Mouse (Mus musculus) forebrain, embryonic 13.5 days (tissue): Measurements from ENCODE around the gene Enpp1. TPM values are rescaled to one million over a fixed set of nuclear protein-coding genes. Genes with fewer than 3 reads are reported as not detected.
"Not testable (repeated sequence)": the region's sequence is repeated elsewhere in the genome, so short reads cannot be mapped to it uniquely, and the experiment has no call there.

Experiments
- ATAC-seq: fragments of 200-750 bp; cut with Nextera tagmentation; 2 replicates; pipeline ENCODE4 v1.8.0; 2017
- H3K27ac ChIP-seq: fragments of 300-500 bp; sonication (generic); 2 replicates; pipeline ENCODE4 v1.5.1; 2015; ENCODE audit warnings: inconsistent platforms, mild to moderate bottlenecking, moderate library complexity
- H3K27me3 ChIP-seq: fragments of 300-500 bp; sonication (generic); 2 replicates; pipeline ENCODE4 v1.6.1; 2015; ENCODE audit warnings: mild to moderate bottlenecking, inconsistent platforms
- H3K36me3 ChIP-seq: fragments of 300-500 bp; sonication (generic); 2 replicates; pipeline ENCODE4 v1.6.1; 2015; ENCODE audit warnings: mild to moderate bottlenecking, inconsistent platforms; ENCODE audit not compliant: poor library complexity, severe bottlenecking
- H3K4me1 ChIP-seq: fragments of 300-500 bp; sonication (generic); 2 replicates; pipeline ENCODE4 v1.6.1; 2015; ENCODE audit warnings: inconsistent platforms
- H3K4me2 ChIP-seq: fragments of 300-500 bp; sonication (generic); 2 replicates; pipeline ENCODE4 v1.6.1; 2015; ENCODE audit warnings: inconsistent platforms, mild to moderate bottlenecking, moderate library complexity
- H3K4me3 ChIP-seq: fragments of 300-500 bp; sonication (generic); 2 replicates; pipeline ENCODE4 v1.5.1; 2015; ENCODE audit warnings: mild to moderate bottlenecking, inconsistent platforms
- H3K9ac ChIP-seq: fragments of 300-500 bp; sonication (generic); 2 replicates; pipeline ENCODE4 v1.6.1; 2015; ENCODE audit warnings: mild to moderate bottlenecking, inconsistent platforms
- H3K9me3 ChIP-seq: fragments of 300-500 bp; sonication (generic); replicated peaks from 2 replicates; pipeline ENCODE4 v1.6.1; 2016; ENCODE audit warnings: inconsistent platforms
- WGBS: fragments of 180-500 bp; shearing (Covaris S2); methylation state at CpG from one replicate; pipeline ENCODE4 v1.1.7; 2015; 5-methylcytosine and 5-hydroxymethylcytosine counted together
- polyA plus RNA-seq: library from polyadenylated mRNA; unstranded; fragments of >200 nt; fragmentation: Nextera tagmentation; extraction: Ambion mirVana; gene quantifications from 2 replicates; pipeline ENCODE4 v1.2.1, GENCODE M21; 2015

Enpp1 gene
- polyA plus RNA-seq, 1 experiment from 2014 or later, result 0.76 TPM

GRCm38 (mm10) chr10:24629086-24629720 lies 82.8 kb downstream of the Enpp1 start:
- no peak for ATAC-seq
- Histone ChIP-seq H3K4me1 (peaks cover 4% of the 10 kb centered on the region; the same call in 1 of the 2 replicates), H3K4me2 (no peak overlapping the region), H3K27me3 (no peaks in the 10 kb centered on the region), H3K9ac (no peak overlapping the region), H3K27ac (no peak overlapping the region), H3K9me3 (no peaks in the 10 kb centered on the region), H3K4me3 (no peak overlapping the region), H3K36me3 (no peaks in the 10 kb centered on the region)
- WGBS, result 86% methylated on average over 9 of the region's 9 CpGs

- no peaks in the 10 kb centered on the region for H3K9me3 ChIP-seq
- no peak for ATAC-seq
- 87% methylated on average over 9 of the region's 9 CpGs for WGBS
- no peak overlapping the region for H3K9ac ChIP-seq
- peaks cover 4% of the 10 kb centered on the region; the same call in 1 of the 2 replicates for H3K4me1 ChIP-seq
- no peak overlapping the region for H3K27ac ChIP-seq
- no peak overlapping the region for H3K4me2 ChIP-seq
- H3K4me3 ChIP-seq, result no peak overlapping the region
- H3K27me3 ChIP-seq, result no peaks in the 10 kb centered on the region
- no peaks in the 10 kb centered on the region for H3K36me3 ChIP-seq
Observed at GRCm38 (mm10) chr10:24628466-24628865, 83.5 kb downstream of the Enpp1 start.

- Histone ChIP-seq H3K27ac (no peak overlapping the region), H3K9me3 (no peaks in the 10 kb centered on the region), H3K27me3 (no peaks in the 10 kb centered on the region), H3K4me1 (peaks cover 4% of the 10 kb centered on the region; the same call in 1 of the 2 replicates), H3K9ac (no peak overlapping the region), H3K4me3 (no peak overlapping the region), H3K36me3 (no peaks in the 10 kb centered on the region), H3K4me2 (no peak overlapping the region)
- no peak for ATAC-seq
- 63% methylated on average over 12 of the region's 12 CpGs for WGBS
Observed at GRCm38 (mm10) chr10:24627262-24627661, 84.7 kb downstream of the Enpp1 start.

DNA sequence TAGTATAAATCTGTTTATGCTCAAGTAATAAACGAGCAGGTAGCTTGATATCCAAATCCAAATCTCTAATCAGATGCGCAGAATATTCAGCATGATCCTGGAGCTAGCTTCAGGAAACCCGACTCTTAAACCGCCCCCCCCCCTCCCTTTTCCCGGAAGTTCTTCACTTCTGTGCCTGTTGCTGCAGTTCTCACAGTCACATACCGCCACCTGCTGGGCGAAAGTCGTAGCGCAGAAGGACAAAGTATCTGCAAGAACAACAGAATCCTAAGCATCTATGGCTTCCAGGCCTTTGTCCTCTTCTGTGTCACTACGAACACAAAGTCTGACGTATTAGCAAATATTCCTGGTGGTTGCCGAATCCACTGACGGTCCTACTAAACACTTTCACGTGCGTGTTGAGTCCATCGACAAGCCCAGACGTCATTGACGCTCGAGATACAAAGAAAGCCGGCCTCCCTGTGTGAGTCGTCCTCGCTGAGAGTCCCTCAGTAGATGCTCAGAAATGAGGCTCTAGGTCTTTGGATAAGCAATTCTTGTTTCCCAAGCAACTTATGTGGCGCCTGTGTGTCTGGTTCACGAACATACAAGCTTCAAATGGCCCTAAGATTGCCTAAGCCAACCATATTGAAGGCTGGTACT lies 86.8 kb downstream of the Enpp1 start:
- H3K27ac ChIP-seq, result no peak overlapping the region
- 31% methylated on average over 24 of the region's 24 CpGs for WGBS
- peak; percentile 50 for ATAC-seq
- H3K4me1 ChIP-seq, result no peaks in the 10 kb centered on the region
- no peak overlapping the region for H3K4me2 ChIP-seq
- H3K9ac ChIP-seq, result no peak overlapping the region
- H3K27me3 ChIP-seq, result no peaks in the 10 kb centered on the region
- no peaks in the 10 kb centered on the region for H3K9me3 ChIP-seq
- H3K36me3 ChIP-seq, result no peaks in the 10 kb centered on the region
- no peak overlapping the region for H3K4me3 ChIP-seq

GRCm38 (mm10) chr10:24622586-24622985 lies 89.4 kb downstream of the Enpp1 start:
- WGBS, result 28% methylated on average over 7 of the region's 7 CpGs
- Histone ChIP-seq H3K4me2 (no peak overlapping the region), H3K4me1 (no peaks in the 10 kb centered on the region), H3K27me3 (no peaks in the 10 kb centered on the region), H3K9ac (no peak overlapping the region), H3K27ac (no peak overlapping the region), H3K4me3 (no peak overlapping the region), H3K9me3 (no peaks in the 10 kb centered on the region), H3K36me3 (no peaks in the 10 kb centered on the region)
- no peak for ATAC-seq

- Histone ChIP-seq H3K36me3 (no peaks in the 10 kb centered on the region), H3K4me3 (no peak overlapping the region), H3K9me3 (no peaks in the 10 kb centered on the region), H3K27me3 (no peaks in the 10 kb centered on the region), H3K4me2 (no peak overlapping the region), H3K9ac (no peak overlapping the region), H3K27ac (no peak overlapping the region), H3K4me1 (no peaks in the 10 kb centered on the region)
- 43% methylated on average over 9 of the region's 9 CpGs for WGBS
- ATAC-seq, result no peak
Observed at GRCm38 (mm10) chr10:24621572-24621971, 90.4 kb downstream of the Enpp1 start.

DNA sequence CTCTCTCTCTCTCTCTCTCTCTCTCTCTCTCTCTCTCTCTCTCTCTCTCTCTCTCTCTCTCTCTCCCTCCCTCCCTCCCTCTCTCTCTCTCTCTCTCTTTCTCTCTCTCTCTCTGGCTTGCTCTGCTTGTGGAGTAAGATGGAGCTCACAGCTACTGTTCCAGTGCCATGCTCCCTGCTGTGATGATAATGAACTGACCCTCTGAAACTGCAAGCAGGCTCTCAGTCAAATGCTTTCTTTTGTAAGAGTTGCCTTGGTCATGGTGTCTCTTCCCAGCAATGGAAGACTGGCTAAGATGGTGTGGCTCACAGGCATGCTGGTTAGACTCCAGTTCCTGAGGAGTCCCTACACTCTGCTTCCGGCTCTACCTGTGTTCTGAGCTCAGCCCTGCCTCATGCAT lies 95.4 kb downstream of the Enpp1 start:
- not testable (repeated sequence) for H3K36me3 ChIP-seq, H3K4me3 ChIP-seq, H3K4me1 ChIP-seq, H3K27ac ChIP-seq, H3K9me3 ChIP-seq, ATAC-seq, H3K27me3 ChIP-seq, H3K9ac ChIP-seq, H3K4me2 ChIP-seq
- 90% methylated on average over 1 of the region's 1 CpGs for WGBS

DNA sequence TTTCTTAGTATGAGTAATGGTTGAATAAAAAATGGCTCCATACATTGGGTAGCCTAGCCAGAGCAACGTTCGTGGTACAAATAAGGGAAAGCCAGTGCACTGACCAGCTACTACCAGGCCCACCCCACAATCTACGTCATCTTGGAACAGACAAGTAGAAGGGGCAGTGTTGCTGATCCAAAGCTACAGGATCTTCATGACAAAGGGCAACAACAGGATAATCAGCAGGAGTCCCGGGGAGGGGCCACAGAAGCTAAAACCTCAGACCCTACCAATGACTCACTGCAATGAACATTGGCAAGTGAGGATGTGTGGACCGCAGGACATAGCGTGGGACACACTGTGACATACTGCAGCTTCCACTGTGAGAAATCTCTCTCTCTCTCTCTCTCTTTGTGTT lies 96.2 kb downstream of the Enpp1 start:
- ATAC-seq, result no peak
- no peak overlapping the region for H3K4me3 ChIP-seq
- H3K4me1 ChIP-seq, result no peaks in the 10 kb centered on the region
- H3K36me3 ChIP-seq, result no peaks in the 10 kb centered on the region
- no peaks in the 10 kb centered on the region for H3K27me3 ChIP-seq
- no peak overlapping the region for H3K9ac ChIP-seq
- H3K9me3 ChIP-seq, result no peaks in the 10 kb centered on the region
- no peak overlapping the region for H3K4me2 ChIP-seq
- WGBS, result 81% methylated on average over 6 of the region's 6 CpGs
- H3K27ac ChIP-seq, result no peak overlapping the region

DNA sequence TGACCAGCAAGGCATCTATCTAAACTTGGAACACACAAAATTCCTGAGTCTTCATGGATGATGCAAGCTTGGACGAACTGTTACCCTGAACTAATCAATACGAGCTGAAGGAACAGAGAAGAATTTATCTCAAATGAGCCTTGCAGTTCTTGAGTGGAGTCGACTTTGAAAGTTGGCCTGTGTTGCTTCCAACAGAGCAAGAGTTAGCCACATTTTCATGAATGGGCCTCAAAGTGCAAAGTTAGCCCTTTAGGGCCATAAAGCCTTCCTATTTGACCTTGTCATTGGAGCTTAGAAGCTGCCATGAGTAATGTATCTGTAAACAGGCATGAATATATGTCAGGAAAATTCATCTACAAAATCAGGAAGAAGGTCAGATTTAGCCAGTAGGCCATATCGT lies 97.2 kb downstream of the Enpp1 start:
- ATAC-seq, result no peak
- WGBS, result 94% methylated on average over 4 of the region's 4 CpGs
- H3K9ac ChIP-seq, result no peak overlapping the region
- no peaks in the 10 kb centered on the region for H3K27me3 ChIP-seq
- no peaks in the 10 kb centered on the region for H3K4me1 ChIP-seq
- H3K27ac ChIP-seq, result no peak overlapping the region
- no peaks in the 10 kb centered on the region for H3K36me3 ChIP-seq
- H3K4me3 ChIP-seq, result no peak overlapping the region
- no peaks in the 10 kb centered on the region for H3K9me3 ChIP-seq
- no peak overlapping the region for H3K4me2 ChIP-seq

GRCm38 (mm10) chr10:24609766-24610165 lies 102.2 kb downstream of the Enpp1 start:
- Histone ChIP-seq H3K36me3 (no peaks in the 10 kb centered on the region), H3K9me3 (no peaks in the 10 kb centered on the region)
- ATAC-seq, result no peak

DNA sequence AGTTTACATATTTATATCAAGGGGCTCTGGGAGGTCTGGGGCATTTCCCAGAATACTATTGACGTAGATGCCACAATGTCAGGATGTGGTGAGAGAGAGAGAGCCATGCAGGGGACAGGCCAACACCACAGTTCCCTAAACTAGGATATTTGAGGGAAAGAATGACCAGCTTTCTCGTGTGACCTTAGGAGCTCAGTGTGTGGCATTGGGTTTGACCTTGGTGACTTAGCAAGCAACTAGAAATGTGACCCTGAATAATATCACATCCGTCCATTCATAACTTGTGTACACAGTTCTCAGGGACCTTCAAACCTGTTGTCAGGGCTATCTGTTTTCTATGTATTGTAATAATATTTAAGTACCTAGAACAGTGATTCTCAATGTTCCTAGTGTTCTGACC lies 102.8 kb downstream of the Enpp1 start:
- no peak for ATAC-seq
- H3K9ac ChIP-seq, result no peak overlapping the region
- H3K27ac ChIP-seq, result no peak overlapping the region
- H3K9me3 ChIP-seq, result no peaks in the 10 kb centered on the region
- H3K4me3 ChIP-seq, result no peak overlapping the region
- H3K36me3 ChIP-seq, result no peaks in the 10 kb centered on the region
- 96% methylated on average over 3 of the region's 3 CpGs for WGBS
- H3K4me1 ChIP-seq, result no peaks in the 10 kb centered on the region
- H3K27me3 ChIP-seq, result no peaks in the 10 kb centered on the region
- no peak overlapping the region for H3K4me2 ChIP-seq

More at GRCm38 (mm10) chr10:24609766-24610165, 102.2 kb downstream of the Enpp1 start:
- WGBS, result 93% methylated on average over 9 of the region's 9 CpGs
- Histone ChIP-seq H3K9ac (no peak overlapping the region), H3K4me1 (no peaks in the 10 kb centered on the region), H3K4me2 (no peak overlapping the region), H3K4me3 (no peak overlapping the region), H3K27ac (no peak overlapping the region), H3K27me3 (no peaks in the 10 kb centered on the region)

GRCm38 (mm10) chr10:24603727-24604126 lies 108.2 kb downstream of the Enpp1 start:
- Histone ChIP-seq H3K27ac (no peak overlapping the region), H3K4me2 (no peak overlapping the region), H3K4me3 (no peak overlapping the region), H3K9ac (no peak overlapping the region), H3K27me3 (no peaks in the 10 kb centered on the region), H3K36me3 (no peaks in the 10 kb centered on the region), H3K4me1 (no peaks in the 10 kb centered on the region), H3K9me3 (no peaks in the 10 kb centered on the region)
- no peak for ATAC-seq

GRCm38 (mm10) chr10:24603035-24603434 lies 108.9 kb downstream of the Enpp1 start:
- no peaks in the 10 kb centered on the region for H3K27me3 ChIP-seq
- WGBS, result 86% methylated on average over 2 of the region's 2 CpGs
- no peak overlapping the region for H3K4me2 ChIP-seq
- ATAC-seq, result no peak
- no peak overlapping the region for H3K9ac ChIP-seq
- no peak overlapping the region for H3K4me3 ChIP-seq
- no peaks in the 10 kb centered on the region for H3K4me1 ChIP-seq
- no peak overlapping the region for H3K27ac ChIP-seq
- H3K9me3 ChIP-seq, result no peaks in the 10 kb centered on the region
- no peaks in the 10 kb centered on the region for H3K36me3 ChIP-seq
